Mouse (Mus musculus): ENCODE results near the gene Pprc1.

- TF ChIP-seq EP300 (IDR thresholded peaks at IDR 0.05; ENCODE audit: low read depth in 1 of 2, low read length in 2 of 2) = 0 out of 4 replicates have a peak, but pooled peaks of 1 of the 2 experiments have one; percentile 13
- no peak for TF ChIP-seq CHD1 (IDR thresholded peaks at IDR 0.05; ENCODE audit: low read depth, low read length)
These were observed 29.6 kb downstream of the Pprc1 start for GRCm38 (mm10) chr19:46074266-46074665.
